Mouse (Mus musculus) lung, postnatal 10 days (tissue): ENCODE results near the gene Atxn1.

Experiments
- DNase-seq: peaks from one replicate; pipeline ENCODE4 v3.0.0; 2021

Atxn1 gene

GRCm38 (mm10) chr13:45894234-45894633 is 70.6 kb downstream of the Atxn1 start:
- DNase-seq: no peak

- no peak for DNase-seq
Observed at GRCm38 (mm10) chr13:45891073-45891472, 73.7 kb downstream of the Atxn1 start.

- no peak for DNase-seq
Observed at GRCm38 (mm10) chr13:45888953-45889749, 75.7 kb downstream of the Atxn1 start.

GRCm38 (mm10) chr13:45884878-45885277 is 79.9 kb downstream of the Atxn1 start:
- no peak for DNase-seq

GRCm38 (mm10) chr13:45883791-45884238 is 81.0 kb downstream of the Atxn1 start:
- no peak for DNase-seq

- no peak for DNase-seq
Observed at GRCm38 (mm10) chr13:45882976-45883440, 81.8 kb downstream of the Atxn1 start.

- DNase-seq: no peak
Observed at GRCm38 (mm10) chr13:45880543-45880845, 84.3 kb downstream of the Atxn1 start.

GRCm38 (mm10) chr13:45879746-45880542 is 84.9 kb downstream of the Atxn1 start:
- peak; percentile 31 for DNase-seq

- DNase-seq: no peak
Observed at GRCm38 (mm10) chr13:45876939-45877338, 87.9 kb downstream of the Atxn1 start.

- DNase-seq: no peak
Observed at GRCm38 (mm10) chr13:45876368-45876760, 88.4 kb downstream of the Atxn1 start.

GRCm38 (mm10) chr13:45875686-45876367 is 89.0 kb downstream of the Atxn1 start:
- no peak for DNase-seq

- DNase-seq: no peak
Observed at GRCm38 (mm10) chr13:45874196-45874595, 90.6 kb downstream of the Atxn1 start.

GRCm38 (mm10) chr13:45872966-45873365 is 91.8 kb downstream of the Atxn1 start:
- no peak for DNase-seq

- no peak for DNase-seq
Observed at GRCm38 (mm10) chr13:45872041-45872746, 92.6 kb downstream of the Atxn1 start.

- DNase-seq: no peak
Observed at GRCm38 (mm10) chr13:45871554-45871953, 93.3 kb downstream of the Atxn1 start.

- peak; percentile 24 for DNase-seq
Observed at GRCm38 (mm10) chr13:45868886-45869285, 95.9 kb downstream of the Atxn1 start.

- peak; percentile 51 for DNase-seq
Observed at GRCm38 (mm10) chr13:45867273-45867672, 97.5 kb downstream of the Atxn1 start.

GRCm38 (mm10) chr13:45866615-45867245 is 98.1 kb downstream of the Atxn1 start:
- no peak for DNase-seq

GRCm38 (mm10) chr13:45865620-45866019 is 99.2 kb downstream of the Atxn1 start:
- DNase-seq: no peak

- DNase-seq: no peak
Observed at GRCm38 (mm10) chr13:45863779-45864178, 101.0 kb downstream of the Atxn1 start.

- DNase-seq: no peak
Observed at GRCm38 (mm10) chr13:45861885-45862605, 102.8 kb downstream of the Atxn1 start.
